Mouse (Mus musculus): ENCODE results near the gene Ifi209. TPM values are rescaled to one million over a fixed set of nuclear protein-coding genes. Genes with fewer than 3 reads are reported as not detected.

Ifi209 gene
- polyA plus RNA-seq, 1 experiment from 2014 or later: 0.15 TPM

DNA sequence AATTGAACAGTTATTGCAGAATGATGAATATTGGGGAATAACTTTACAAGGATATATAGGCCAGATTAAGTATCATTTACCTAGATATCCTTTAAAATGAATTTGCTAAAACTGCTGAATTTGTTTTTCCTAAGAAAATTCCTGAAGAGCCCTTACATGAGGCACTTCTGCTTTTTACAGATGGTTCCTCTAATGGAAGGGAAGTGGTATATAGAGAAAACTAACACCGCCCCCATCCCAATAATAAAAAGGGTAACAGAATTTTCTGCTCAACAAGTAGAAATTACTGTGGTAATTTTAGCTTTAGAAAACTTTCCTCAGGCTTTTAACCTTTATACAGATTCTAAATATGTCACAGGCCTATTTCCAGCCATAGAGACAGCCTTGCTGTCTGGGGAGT is 63.6 kb downstream of the Ifi209 start:
- no peaks in the 10 kb centered on the region for H3K36me3 ChIP-seq (replicated peaks)
- 93% methylated on average over 1 of the region's 1 CpGs for WGBS
- no peak for ATAC-seq (replicated peaks)

More for the DNA sequence above, 63.6 kb downstream of the Ifi209 start:
- no peak overlapping the region for H3K4me3 ChIP-seq
- H3K27me3 ChIP-seq (replicated peaks): no peaks in the 10 kb centered on the region
- no peak overlapping the region for H3K9ac ChIP-seq
- no peaks in the 10 kb centered on the region for H3K4me1 ChIP-seq
- no peaks in the 10 kb centered on the region for H3K9me3 ChIP-seq
- no peak overlapping the region for H3K27ac ChIP-seq
- no peak overlapping the region for H3K4me2 ChIP-seq

Small RNAs within 50 kb of the gene (microRNA-seq; reads per million reads assigned to microRNA genes)
- gene Gm44339: not detected

Other genes starting within 250 kb of the Ifi209 start
- gene Ifi206, start 139.9 kb upstream of the Ifi209 start, polyA plus RNA-seq (2015; fragmentation: Nextera tagmentation; extraction: Ambion mirVana): 0.13 TPM in 1 of 2 replicates, not detected in the other
- 0.04 TPM in 1 of 2 replicates, not detected in the other for gene Ifi214, start 95.0 kb upstream of the Ifi209 start, polyA plus RNA-seq (2015; fragmentation: Nextera tagmentation; extraction: Ambion mirVana)
- 0.15 and 0.37 TPM in 2 replicates for gene Ifi213, start 31.6 kb upstream of the Ifi209 start, polyA plus RNA-seq (2015; fragmentation: Nextera tagmentation; extraction: Ambion mirVana)
- gene Ifi208, start 42.8 kb downstream of the Ifi209 start, polyA plus RNA-seq (2015; fragmentation: Nextera tagmentation; extraction: Ambion mirVana): not detected in 2 replicates
- 0.41 and 0.49 TPM in 2 replicates for gene Ifi207, start 110.8 kb downstream of the Ifi209 start, polyA plus RNA-seq (2015; fragmentation: Nextera tagmentation; extraction: Ambion mirVana)
- 0.90 and 1.1 TPM in 2 replicates for gene Ifi204, start 136.0 kb downstream of the Ifi209 start, polyA plus RNA-seq (2015; fragmentation: Nextera tagmentation; extraction: Ambion mirVana)